Mouse (Mus musculus) adrenal gland, postnatal 25 days (tissue): Measurements from ENCODE around the gene Emc6. TPM values are rescaled to one million over a fixed set of nuclear protein-coding genes. Genes with fewer than 3 reads are reported as not detected.

Experiments used
- DNase-seq: peaks from one replicate; pipeline ENCODE4 v3.0.0; 2021; ENCODE audit warnings: mixed read lengths
- long read RNA-seq: library from polyadenylated mRNA; stranded (forward); transcript quantifications from one replicate; pipeline ENCODE4 v2.0.0, GENCODE M21; 2021
- total RNA-seq: library from RNA; stranded (reverse); gene quantifications from 2 replicates; pipeline ENCODE4 v1.2.3, GENCODE M21; 2021

The Emc6 gene
- total RNA-seq: 63.4 and 73.4 TPM in 2 replicates
- long read RNA-seq, transcript Emc6-201 (2 exons, 1,332 nt): major isoform, 110 of 116 reads
- long read RNA-seq, partial matches to known transcripts: 5 of 116 reads
- long read RNA-seq, other reads (novel, unspliced or antisense): 0 of 116 reads

DNA sequence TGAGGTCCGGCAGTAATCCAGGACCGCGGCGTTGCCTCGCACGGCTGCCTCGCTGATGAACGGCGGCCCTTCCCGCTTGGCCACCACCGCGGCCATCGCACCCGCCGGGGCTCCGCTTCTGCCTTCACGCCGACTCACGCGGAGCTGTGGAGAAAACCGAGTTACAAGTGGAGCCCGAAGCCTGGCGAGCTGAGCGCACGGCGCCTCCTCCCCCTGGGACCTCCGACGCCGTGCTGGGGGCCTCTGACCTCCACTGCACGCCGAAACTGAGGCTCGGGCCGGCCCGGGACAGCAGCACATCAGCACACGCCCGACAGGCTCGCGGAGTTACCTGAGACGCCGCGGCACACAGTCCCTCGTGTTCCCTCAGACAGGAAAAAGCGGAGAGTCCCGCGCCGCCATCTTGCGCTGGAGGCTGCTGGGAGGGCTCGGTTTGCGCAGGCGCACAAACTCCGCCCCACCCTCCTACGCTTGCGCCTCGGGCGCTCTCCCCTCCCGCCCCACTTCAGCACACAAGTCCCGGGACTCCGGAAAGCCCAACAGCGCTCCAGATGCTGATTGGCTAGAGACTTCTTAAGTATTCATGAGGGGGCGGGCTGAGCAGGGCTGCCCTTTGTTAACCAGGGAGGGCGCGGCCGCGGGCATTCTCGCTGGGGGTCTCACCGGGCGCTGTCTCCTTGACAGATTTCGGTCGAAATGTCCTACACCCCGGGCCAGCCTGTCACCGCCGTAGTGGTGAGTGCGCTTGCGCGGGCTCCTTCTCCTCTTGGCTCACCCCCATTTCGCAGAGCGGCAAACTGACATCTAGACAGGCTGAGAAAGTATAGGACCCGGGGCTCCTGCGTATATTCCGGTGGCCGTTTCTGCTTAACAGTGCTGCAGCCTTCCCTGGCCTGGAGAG is at the start of gene Emc6, which contains the start of gene Tax1bp3:
TSS of gene Emc6 (minus strand) at position 430 of the 901 bp plus-strand sequence.
TSS of gene Tax1bp3 (plus strand) at position 476 of the 901 bp plus-strand sequence.
- DNase-seq: peak; percentile 97

DNA sequence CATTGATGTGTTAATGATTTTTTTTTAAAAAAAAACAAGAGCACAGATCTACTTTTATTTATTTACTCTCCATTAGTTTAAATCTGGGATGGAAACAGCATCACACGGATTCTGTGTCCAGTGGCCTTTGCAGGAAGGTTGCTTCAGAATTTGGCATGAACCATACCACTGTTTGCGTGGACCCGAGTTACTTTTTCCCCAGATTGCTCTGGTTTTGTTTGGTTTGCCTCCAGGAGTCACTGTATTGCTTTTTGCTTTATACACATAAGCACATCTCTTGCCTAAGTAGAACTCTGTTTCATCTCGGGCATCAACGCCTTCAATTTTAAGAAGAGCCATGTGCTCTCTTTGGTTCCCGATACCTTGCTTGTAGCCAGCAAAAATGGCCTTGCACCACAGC is 49.0 kb upstream of the Emc6 start:
- no peak for DNase-seq

DNA sequence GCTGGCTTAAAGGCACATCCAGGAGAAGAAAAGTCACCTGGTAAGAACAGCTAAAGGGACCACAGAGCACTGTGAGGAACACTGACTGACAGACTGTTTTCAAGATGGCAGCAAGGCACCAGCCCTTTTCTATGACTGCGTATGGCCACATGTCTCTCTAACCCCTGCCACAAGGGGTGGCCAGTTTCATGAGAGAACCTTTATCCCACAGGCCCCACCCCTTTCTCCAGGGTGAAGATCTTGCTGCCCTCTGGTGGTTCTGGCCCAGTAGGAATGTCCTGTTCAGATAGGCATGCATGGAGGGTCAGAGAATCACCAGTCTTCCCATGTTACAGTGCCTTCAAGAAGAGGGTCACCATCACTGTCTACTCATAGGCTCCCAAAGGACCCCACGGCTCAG is 47.1 kb upstream of the Emc6 start:
- DNase-seq: peak; percentile 18

DNA sequence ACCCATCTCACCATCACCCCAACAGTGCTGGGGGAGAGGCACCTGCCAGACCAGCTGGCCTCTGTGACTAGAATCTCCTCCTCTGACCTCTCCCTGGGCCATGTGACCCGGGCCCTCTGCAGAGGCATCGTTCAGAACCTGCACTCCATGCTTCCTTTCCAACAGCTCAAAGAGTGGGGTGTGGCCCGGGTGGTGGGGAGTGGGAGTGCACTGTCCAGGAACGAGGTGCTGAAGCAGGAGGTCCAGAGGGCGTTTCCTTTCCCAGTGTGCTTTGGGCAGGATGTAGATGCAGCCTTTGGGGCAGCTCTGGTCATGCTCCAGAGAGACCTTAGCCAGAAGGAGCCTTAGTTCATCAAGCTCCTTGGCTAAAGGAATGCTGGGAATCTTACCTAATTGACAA is 46.0 kb upstream of the Emc6 start:
- DNase-seq: no peak

DNA sequence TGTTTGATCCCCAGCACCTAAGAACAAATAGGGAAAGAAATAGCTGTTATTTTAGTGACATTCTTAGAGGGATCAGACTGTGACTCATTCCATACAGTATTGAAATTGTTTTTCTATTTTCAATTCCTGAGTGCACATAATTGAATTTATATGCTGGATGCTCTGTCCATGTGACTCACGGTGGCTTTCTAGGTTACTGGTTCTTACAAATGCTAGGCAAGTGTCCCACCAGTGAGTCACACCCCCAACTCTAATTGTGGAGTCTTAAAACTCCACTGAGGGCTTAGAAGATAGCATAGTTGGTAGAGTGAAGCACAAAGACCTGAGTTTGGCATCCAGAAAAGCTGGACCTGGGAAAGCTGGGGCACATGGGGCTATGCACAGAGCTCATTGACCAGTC is 43.8 kb upstream of the Emc6 start:
- DNase-seq: no peak

DNA sequence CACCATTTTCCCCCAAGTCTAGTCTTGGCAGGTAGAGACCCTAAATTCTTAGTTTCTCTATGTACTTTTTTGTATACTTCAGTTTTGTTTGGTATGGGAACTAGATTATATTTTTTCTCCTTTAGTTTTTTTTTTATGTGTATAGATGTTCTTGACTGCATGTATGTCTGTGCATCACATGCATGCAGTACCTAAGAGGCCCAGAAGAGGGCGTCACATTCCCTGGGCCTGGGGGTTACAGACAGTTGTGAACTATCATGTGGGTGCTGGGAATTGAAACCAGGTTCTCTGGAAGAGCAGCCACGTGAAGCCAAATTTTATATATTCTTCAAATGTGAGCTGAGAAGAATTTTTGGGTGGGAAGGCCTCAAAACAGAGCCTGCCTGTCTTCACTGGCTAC is 42.8 kb upstream of the Emc6 start:
- no peak for DNase-seq

DNA sequence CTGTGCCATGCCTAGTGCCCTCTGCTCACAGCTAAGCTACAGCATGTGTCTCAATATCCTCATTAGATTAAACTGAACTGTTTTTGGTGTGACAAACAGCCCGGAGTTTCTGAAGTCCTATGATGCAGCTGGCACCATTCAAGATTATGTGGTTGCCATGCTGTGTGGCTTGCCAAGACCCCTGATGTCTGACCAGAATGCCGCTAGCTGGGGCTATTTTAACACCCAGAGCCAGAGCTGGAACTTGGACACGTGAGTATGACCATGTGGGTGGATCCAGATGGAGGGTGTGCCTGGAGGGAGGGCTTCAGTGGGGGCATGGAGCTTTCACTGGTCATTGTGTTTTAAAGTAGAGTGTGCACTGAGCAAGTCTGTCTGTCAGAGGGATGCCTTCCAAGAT is 37.1 kb upstream of the Emc6 start:
- DNase-seq: no peak

DNA sequence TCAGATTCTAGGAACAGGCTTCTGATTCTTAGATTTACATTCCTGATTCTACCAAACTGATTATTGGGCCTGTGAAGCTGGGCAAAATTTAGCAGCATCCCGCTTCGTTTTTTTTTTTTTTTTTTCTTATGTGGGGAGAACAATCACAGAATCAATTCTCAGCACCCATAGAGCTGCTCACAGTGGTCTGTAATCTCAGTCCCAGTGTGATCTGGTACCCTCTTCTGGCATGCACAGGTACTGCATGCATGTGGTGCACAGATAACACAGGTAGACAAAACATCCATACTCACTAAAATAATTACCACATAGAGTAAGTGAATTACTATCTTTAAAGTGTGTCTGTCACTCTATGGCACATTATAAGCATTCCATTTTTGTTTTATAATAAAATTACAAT is 30.8 kb upstream of the Emc6 start:
- DNase-seq: no peak

DNA sequence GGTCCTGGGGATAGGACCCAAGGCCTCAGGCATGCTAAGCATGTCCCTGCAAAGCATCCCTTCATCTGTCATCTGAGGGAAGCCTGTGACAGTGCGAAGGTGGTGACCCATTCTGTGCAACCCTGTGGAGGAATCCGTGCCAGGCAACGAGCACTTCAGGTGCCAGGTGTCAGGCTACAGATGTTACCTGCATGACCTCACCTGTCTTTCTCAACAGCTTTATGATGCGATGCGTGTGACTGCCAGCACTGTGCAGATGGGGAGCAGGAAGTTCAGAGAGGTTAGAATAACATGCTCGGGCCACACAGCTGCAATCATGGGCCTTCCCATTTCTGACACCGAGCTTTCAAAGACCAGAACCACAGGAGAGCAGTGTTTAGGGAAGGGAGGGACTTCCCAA is 28.4 kb upstream of the Emc6 start:
- DNase-seq: no peak

DNA sequence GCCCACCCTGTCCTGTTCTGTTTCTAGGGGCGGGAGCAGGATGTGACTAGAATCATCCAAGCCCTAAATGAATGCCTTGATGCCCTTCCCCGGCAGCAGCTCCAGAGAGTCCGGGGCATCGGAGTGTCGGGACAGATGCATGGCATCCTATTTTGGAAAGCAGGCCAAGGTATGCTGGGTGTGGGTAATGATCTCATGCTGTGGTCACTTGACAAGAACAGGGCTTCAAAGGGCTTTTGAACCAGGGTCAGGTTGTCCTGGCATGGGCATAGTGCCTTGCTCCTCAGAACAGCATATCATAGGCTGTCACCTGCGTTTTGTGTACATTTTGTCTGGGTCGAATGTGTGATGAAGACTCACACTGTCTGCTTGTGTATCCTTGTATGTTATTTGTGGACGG is 27.1 kb upstream of the Emc6 start:
- no peak for DNase-seq

DNA sequence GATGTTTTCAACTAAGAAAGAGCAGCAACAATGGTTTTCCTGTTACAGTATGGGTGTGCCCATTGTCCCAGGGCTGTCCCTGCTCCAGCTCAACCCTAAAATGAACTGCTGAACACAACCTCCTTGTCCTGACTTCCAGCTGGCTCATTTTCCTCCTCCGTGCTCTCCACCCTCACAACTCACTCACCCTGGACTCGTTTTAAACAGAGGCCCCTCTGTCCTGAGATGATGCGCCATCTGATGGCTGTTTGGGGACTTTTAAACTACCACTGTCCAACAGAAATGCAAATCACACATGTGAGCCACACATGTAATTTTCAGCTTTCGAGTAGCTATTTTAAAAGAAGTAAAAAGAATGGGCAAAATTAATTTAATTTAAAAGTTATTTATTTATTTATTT is 24.8 kb upstream of the Emc6 start:
- no peak for DNase-seq

DNA sequence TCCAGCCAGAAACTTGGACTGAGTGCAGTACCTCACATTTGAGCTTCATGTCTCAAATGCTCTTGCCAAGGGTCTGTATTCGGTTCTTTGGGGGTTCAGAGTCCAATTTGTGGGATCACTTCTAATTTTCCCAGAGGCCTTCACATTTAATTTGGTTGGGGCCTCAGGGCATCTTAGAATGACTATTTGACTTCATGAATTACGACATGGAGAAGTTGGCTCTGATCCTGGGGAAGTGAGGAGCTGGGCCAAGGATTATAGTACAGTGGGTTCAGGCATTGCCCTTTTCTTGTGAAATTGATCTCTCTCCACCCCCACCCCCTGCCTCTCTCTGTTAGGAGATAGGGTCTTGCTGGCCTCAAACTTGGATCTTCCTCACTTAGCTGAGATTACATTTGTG is 24.2 kb upstream of the Emc6 start:
- no peak for DNase-seq

DNA sequence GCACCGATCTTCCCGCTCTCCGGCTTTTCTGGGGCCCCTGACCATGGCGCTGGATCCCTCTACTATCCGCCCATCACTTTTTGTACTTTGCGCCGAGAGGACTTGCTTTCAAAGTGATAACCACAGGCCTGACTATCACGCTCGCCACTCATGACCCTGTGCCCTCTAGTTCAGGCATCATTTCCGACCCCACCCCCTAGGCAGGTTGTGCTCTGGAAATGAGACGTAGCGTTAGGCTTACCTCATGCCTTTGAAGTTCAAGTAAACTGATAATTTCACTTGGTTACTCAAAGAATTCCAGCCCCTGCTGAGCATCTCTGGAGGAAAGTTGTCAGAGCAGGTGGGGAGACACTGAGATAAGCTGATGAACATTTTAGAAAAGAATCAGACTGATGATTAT is 23.0 kb upstream of the Emc6 start:
- DNase-seq: no peak

DNA sequence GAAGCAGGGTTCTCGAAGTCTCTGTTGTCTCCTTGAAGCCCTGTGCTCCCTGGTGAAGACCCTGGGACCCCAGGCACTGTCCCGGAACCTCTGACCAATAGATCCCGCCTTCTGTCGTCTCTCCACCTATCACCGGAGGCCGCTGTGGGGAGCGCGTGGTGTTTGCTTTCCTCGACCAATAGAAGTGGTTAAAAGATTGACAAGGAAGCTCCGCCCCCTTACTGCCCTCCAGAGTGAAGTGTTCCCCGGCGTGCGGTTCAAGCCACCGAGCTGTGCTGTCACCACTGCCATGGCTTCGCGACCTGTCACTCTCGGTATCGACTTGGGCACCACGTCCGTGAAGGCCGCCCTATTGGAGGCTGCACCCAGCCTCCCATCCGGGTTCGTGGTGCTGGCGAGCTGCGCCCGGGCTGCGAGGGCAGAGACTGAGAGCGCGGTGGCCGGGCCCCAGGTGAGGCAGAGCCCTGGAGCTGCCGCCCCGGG is 22.4 kb upstream of the Emc6 start, which contains the start of gene Shpk:
TSS of gene Shpk (plus strand) at position 231 of the 483 bp plus-strand sequence.
- DNase-seq: peak; percentile 89

DNA sequence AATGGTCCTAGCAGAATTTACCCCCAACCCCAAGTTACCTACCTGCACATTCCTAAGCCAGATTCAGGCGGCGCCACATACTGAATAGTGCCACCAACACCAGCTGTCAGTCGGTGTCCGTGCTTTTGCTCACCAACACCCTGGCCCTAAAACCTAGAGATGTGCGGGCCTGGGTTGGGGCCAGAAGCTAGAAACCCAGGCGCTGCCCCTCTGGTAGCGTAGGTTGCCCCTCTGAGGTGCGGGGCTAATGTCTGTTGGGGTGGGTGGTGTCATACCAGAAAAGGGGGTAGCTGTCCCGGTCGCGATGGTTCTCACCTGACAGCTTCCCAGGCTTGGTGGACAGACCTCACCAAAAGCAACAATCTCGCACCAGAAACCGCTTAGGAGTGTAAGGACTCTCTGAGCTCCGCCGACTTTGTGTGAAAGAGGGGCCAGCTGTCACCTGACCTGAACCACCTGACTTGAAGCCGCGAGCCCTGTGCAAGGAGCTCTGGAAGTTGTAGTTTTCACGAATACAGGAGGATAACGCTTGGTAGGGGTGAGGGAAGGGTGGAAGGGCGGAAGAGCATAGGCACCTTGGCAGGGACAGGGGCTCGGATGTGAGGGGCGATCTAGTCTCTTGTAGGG is 21.9 kb upstream of the Emc6 start, which contains the start of gene Ctns:
TSS of gene Ctns (minus strand) at position 440 of the 627 bp plus-strand sequence.
- DNase-seq: peak; percentile 69

DNA sequence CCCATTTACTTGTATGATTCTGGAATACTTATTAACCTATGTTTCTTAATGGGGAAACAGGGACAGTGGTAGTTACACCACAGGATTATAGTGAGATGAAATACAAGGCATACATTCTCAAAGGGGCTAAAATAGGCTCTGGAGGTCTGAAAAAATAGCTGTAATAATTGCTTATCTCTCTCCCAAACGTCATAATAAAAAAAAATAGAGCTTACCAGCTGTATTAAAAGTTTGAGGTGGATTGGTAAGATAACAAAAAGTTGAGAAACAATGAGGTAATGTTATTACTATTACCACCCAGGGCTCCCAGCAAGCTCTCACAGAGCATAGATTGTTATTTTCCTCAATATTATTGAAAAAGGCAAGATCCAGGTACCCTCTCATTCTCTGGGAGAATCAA is 21.4 kb upstream of the Emc6 start:
- no peak for DNase-seq

DNA sequence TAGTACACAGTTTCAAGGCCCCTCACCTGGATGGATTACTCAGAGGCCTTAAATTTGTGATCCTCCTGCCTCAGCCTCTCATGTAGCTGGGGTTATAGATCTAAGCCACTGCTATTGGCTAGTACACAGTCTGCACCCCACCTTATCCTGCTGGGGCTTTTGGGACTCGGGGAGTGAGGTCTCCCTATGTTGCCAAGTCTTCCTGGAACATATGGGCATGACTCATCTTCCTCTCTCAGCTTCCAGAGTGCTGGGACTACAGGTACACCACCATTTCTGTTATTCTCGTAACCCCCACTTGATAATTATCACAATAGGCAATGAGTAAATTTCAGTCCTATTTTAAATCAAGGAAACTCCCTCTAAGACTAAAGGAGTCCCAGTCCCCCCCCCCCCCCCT is 17.6 kb upstream of the Emc6 start:
- no peak for DNase-seq

DNA sequence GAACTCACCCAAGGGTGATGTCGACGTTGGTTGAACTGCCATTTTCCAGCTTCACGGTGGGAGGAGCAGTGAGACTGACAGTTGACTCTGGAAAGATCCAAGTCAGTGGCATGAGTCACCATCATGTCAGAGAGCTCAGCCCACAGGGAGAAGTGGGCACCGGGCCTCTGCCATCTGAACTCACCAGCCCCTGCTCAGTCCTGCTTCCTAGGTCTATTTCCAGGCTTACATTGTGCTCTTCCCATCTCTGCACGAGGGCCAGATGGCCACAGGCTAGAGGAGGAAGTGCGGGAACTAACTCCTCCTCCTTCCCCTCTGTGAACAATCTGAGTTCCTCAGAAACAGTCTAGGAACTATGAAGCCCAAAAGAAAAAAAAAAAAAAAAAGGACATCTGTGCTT is 16.2 kb upstream of the Emc6 start:
- DNase-seq: peak; percentile 20

DNA sequence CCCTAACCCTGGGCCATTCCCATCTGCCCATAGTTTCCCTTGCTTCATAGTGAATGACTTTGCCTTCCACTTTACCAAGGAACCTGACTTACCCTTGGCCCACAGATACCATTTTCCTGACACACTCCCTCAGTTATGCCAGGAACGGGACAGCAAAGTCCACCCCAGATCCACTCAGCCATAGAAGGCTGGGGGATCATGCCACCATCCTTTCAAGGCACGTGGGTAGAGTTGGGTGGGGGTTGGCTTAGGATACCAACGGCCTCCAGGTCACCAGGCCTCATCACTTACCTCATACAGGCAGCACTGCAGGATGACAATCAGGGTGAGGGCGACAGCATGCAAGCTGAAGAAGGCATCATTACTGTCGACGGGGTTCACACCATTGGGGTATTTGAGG is 10.4 kb upstream of the Emc6 start:
- no peak for DNase-seq

DNA sequence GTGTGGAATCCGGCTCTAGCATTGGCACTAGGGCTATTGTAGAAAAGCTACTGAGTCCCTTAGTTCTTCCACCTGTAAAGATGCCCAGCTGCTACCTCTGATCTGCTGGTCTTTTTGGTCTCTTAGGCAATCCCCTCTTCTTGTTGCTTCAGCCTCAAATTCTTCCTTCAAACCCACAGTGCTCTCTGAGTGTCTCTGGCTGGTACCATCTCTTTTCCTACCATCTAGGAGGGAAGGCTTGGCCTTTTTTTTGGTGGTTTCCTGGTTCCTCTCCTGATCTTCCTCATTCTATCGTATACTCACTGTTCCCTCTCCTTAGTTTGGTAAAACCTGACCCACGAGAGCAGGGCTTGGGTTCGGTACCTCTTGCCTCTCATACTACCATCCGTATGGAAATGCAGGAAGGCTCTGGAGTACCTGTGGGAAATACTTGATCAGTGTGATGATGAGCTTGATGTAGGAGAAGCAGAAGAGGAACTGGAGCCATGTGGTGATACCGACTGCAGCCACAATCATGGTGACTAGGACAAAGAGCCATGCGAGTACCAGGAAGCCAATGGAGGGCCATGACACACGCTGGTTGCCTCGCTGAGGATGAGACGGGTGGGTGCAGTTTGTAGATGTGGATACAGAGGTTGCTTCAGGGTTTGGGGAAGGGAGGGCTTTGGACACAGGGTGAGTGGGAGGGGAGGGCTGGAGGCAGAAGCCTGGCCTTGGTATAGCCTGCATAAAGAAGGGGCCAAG is 9.2 kb upstream of the Emc6 start:
- no peak for DNase-seq

DNA sequence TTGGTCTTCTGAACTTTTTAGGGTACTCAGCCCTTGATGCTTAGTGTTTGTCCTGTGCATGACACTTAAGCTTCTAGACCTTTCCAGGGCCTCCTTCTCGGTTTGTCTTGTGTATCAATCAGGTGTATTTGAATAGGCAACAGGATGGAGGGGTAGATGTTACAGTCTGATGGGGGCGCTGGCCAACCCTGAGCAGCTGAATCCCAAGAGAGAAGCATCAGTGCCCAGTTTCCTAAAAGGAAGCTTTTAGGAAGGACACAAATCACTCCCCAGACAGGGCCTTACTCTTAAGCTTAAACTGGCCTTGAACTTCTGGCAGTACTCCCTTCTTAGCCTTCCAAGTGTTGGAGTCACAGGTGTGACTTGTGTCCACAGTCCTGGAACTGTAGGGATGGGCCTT is 1.1 kb upstream of the Emc6 start:
- no peak for DNase-seq

DNA sequence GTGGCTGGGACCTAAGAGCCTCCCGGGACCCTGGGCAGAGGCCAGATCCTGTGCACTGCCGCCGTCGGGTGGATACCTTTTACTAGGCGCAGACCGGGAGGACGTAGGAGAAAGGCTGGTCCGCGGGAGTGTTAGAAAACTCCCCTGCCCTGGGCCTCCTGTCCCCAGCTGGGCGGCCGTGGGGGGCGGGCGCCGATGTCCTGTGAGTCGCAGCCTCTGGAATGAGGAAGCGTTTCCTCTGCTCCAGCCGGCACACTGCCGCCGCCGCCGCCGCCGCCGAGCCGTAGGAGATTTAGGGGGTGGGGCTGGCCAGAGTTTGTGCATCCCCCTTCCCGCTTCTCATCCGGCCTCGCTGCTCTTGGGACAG is 655 bp upstream of the Emc6 start:
- DNase-seq: peak; percentile 84

DNA sequence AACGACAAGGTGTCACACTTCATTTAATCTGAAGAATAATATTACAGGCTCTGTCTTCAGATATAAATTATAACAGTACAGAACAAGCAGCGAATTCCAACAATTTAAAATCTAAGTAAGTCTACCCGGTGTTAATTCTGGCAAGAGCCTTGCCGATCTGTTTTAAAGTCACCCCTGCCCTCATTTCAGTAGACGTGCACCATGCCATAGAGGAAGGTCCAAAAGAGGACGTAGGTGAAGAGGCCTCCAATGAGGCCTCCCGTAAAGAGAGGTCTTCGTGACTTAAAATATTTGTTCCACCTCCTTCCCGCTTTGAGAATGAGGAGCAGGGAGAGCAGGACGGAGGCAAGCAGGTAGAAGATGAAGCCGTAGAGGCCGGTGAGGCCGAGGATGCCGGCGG is 651 bp downstream of the Emc6 start:
- DNase-seq: no peak
